Mouse (Mus musculus) olfactory bulb, adult 2 months (tissue): ENCODE data around the gene Thap7.

Experiments
- CTCF ChIP-seq: fragments of 200-500 bp; IDR thresholded peaks from 2 replicates; pipeline ENCODE4 v1.5.1; 2012; ENCODE audit warnings: low read depth, mild to moderate bottlenecking, low read length, moderate library complexity; ENCODE audit not compliant: insufficient read depth
- POLR2A ChIP-seq: fragments of 200-500 bp; IDR thresholded peaks from 2 replicates; pipeline ENCODE4 v1.6.1; 2012; ENCODE audit warnings: mild to moderate bottlenecking, low read depth, low read length, moderate library complexity; ENCODE audit not compliant: insufficient read depth

DNA sequence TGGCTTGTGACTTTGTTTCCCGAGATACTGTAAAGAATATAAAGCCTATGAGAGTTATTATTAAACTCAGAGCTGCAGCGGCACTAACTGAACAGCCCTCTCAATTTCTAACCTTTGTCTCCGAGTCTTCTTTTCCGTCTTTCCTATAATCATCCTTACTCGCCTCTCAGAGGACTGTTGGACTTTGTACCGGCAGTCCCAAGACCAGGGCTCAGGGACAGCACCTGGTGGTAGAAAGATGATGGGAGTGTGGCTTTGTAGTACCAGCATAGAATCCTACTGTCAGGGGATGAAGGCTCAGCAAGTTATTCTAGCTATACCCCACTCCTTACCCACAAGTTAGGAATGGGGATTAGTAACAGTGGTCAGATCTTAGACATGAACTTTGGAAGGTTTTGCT lies 4.7 kb downstream of the Thap7 start:
- TF ChIP-seq POLR2A (no peak), CTCF (no peak)
